8 mouse cellular contexts compared by ENCODE assay signal in genomic region chr7:37357647-37358395, GRCm38 (mm10).
DNase-seq lines count a peak whose midpoint lies in the region; ATAC-seq lines count a peak whose summit lies in the region.

No protein-coding gene starts in this region.

- H3K27me3 ChIP-seq in embryonic facial prominence, embryonic 14.5 days (replicated peaks; ENCODE audit: control insufficient read depth, insufficient read depth, low read length): peaks cover 6% of the 10 kb centered on the region; the same call in 1 of the 2 replicates
- no peaks in the 10 kb centered on the region for H3K27me3 ChIP-seq in heart, embryonic 11.5 days (ENCODE audit: control insufficient read depth, insufficient read depth, low read length)
- 0 out of 2 replicates have a peak, but pooled peaks cover 3% of the 10 kb centered on the region for H3K27me3 ChIP-seq in kidney, embryonic 16.5 days (ENCODE audit: insufficient read depth, low read length)
- no peaks in the 10 kb centered on the region for H3K27me3 ChIP-seq in stomach, embryonic 15.5 days (replicated peaks)

- H3K27ac ChIP-seq in embryonic facial prominence, embryonic 14.5 days (replicated peaks; ENCODE audit: low read depth, low read length): no peak overlapping the region
- H3K27ac ChIP-seq in heart, embryonic 11.5 days (ENCODE audit: low read depth, low read length): no peak overlapping the region
- no peak overlapping the region for H3K27ac ChIP-seq in kidney, embryonic 16.5 days (ENCODE audit: low read length)
- no peak overlapping the region for H3K27ac ChIP-seq in stomach, embryonic 15.5 days

- DNase-seq in 3T3-L1 (ENCODE audit: low read depth, low spot score) (peak; percentile 85), liver (peak; percentile 82)
- peak; percentile 62 to 79 for DNase-seq in adrenal gland, postnatal 4 days (ENCODE audit: low spot score in 2 of 2)
- peak; percentile 90 for DNase-seq in embryonic facial prominence, embryonic 14.5 days (ENCODE audit: low spot score)
- peak; percentile 97 for DNase-seq in neural tube, embryonic 10.5 days (ENCODE audit: extremely low spot score, low spot score)

- H3K4me1 ChIP-seq in embryonic facial prominence, embryonic 14.5 days (ENCODE audit: control insufficient read depth, insufficient read depth, low read length): peaks cover 8% of the 10 kb centered on the region; the same call in 1 of the 2 replicates
- H3K4me1 ChIP-seq in heart, embryonic 11.5 days (ENCODE audit: control insufficient read depth, insufficient read depth, low read length): no peaks in the 10 kb centered on the region
- peaks cover 12% of the 10 kb centered on the region for H3K4me1 ChIP-seq in kidney, embryonic 16.5 days (ENCODE audit: insufficient read depth, low read length)
- peaks cover 12% of the 10 kb centered on the region for H3K4me1 ChIP-seq in stomach, embryonic 15.5 days

- H3K9me3 ChIP-seq in embryonic facial prominence, embryonic 14.5 days (ENCODE audit: control insufficient read depth, low read length): no peaks in the 10 kb centered on the region
- no peaks in the 10 kb centered on the region for H3K9me3 ChIP-seq in heart, embryonic 11.5 days (replicated peaks; ENCODE audit: control insufficient read depth, low read length)
- H3K9me3 ChIP-seq in kidney, embryonic 16.5 days (ENCODE audit: low read length): no peaks in the 10 kb centered on the region
- no peaks in the 10 kb centered on the region for H3K9me3 ChIP-seq in stomach, embryonic 15.5 days

- H3K36me3 ChIP-seq in embryonic facial prominence, embryonic 14.5 days (ENCODE audit: control insufficient read depth, insufficient read depth, low read length): no peaks in the 10 kb centered on the region
- no peaks in the 10 kb centered on the region for H3K36me3 ChIP-seq in heart, embryonic 11.5 days (ENCODE audit: control insufficient read depth, insufficient read depth, low read length)
- no peaks in the 10 kb centered on the region for H3K36me3 ChIP-seq in kidney, embryonic 16.5 days (ENCODE audit: insufficient read depth, low read length)
- no peaks in the 10 kb centered on the region for H3K36me3 ChIP-seq in stomach, embryonic 15.5 days

- WGBS in embryonic facial prominence, embryonic 14.5 days: 18% methylated on average over 18 of the region's 21 CpGs
- WGBS in heart, embryonic 11.5 days (ENCODE audit: insufficient replicate concordance): 23% methylated on average over 17 of the region's 21 CpGs
- WGBS in kidney, embryonic 16.5 days: 24% methylated on average over 21 of the region's 21 CpGs
- 20% methylated on average over 19 of the region's 21 CpGs for WGBS in stomach, embryonic 15.5 days

- peak overlapping the region; percentile 39 for H3K4me2 ChIP-seq in embryonic facial prominence, embryonic 14.5 days (ENCODE audit: low read depth, low read length)
- H3K4me2 ChIP-seq in heart, embryonic 11.5 days: peak overlapping the region; percentile 39
- 0 out of 2 replicates have a peak overlapping the region, but pooled peaks have one; percentile 34 for H3K4me2 ChIP-seq in kidney, embryonic 16.5 days (replicated peaks; ENCODE audit: low read depth, low read length)
- peak overlapping the region; percentile 22; the same call in 1 of the 2 replicates for H3K4me2 ChIP-seq in stomach, embryonic 15.5 days

- H3K9ac ChIP-seq in embryonic facial prominence, embryonic 14.5 days (ENCODE audit: low read depth, low read length): peak overlapping the region; percentile 49; the same call in 1 of the 2 replicates
- peak overlapping the region; percentile 34; the same call in 1 of the 2 replicates for H3K9ac ChIP-seq in heart, embryonic 11.5 days (ENCODE audit: low read depth, low read length)
- no peak overlapping the region for H3K9ac ChIP-seq in kidney, embryonic 16.5 days (replicated peaks; ENCODE audit: low read length)
- H3K9ac ChIP-seq in stomach, embryonic 15.5 days: no peak overlapping the region

- ATAC-seq in embryonic facial prominence, embryonic 14.5 days (ENCODE audit: low read depth): peak; percentile 51
- no peak; the same call in 1 of the 2 replicates for ATAC-seq in heart, embryonic 11.5 days (replicated peaks; ENCODE audit: insufficient number of reproducible peaks, low FRiP score, low TSS enrichment)
- peak; percentile 40; the same call in 1 of the 2 replicates for ATAC-seq in kidney, embryonic 16.5 days (ENCODE audit: low FRiP score, low TSS enrichment)
- ATAC-seq in stomach, embryonic 15.5 days (ENCODE audit: insufficient read depth, low FRiP score, low read depth): no peak

- 0 out of 2 replicates have a peak overlapping the region, but pooled peaks have one; percentile 3 for H3K4me3 ChIP-seq in embryonic facial prominence, embryonic 14.5 days (ENCODE audit: low read depth, low read length)
- no peak overlapping the region for H3K4me3 ChIP-seq in heart, embryonic 11.5 days (ENCODE audit: low read depth, low read length)
- no peak overlapping the region for H3K4me3 ChIP-seq in kidney, embryonic 16.5 days (ENCODE audit: low read length)
- no peak overlapping the region for H3K4me3 ChIP-seq in stomach, embryonic 15.5 days (replicated peaks)

Comparison
In these comparisons a context has a peak if more than half of its experiments do, and no peak if none do; other contexts are left out.
1. ATAC-seq: peak in embryonic facial prominence, embryonic 14.5 days (single experiment) and kidney, embryonic 16.5 days (single experiment); none in heart, embryonic 11.5 days (single experiment) and stomach, embryonic 15.5 days (single experiment).
2. H3K9ac ChIP-seq: peak in embryonic facial prominence, embryonic 14.5 days (single experiment) and heart, embryonic 11.5 days (single experiment); none in kidney, embryonic 16.5 days (single experiment) and stomach, embryonic 15.5 days (single experiment).
3. Peak in every context shown above with its lines, with median percentiles within 50 percentile points of each other: DNase-seq and H3K4me2 ChIP-seq.